Mouse (Mus musculus) granulocyte monocyte progenitor cell, adult 5-6 weeks (primary cell): ENCODE data around the gene C1s2. TPM values are rescaled to one million over a fixed set of nuclear protein-coding genes. Genes with fewer than 3 reads are reported as not detected.
"Not testable (repeated sequence)": the region's sequence is repeated elsewhere in the genome, so short reads cannot be mapped to it uniquely, and the experiment has no call there.

Experiments
- ATAC-seq: replicated peaks from 2 replicates; pipeline ENCODE4 v1.8.0; 2016; ENCODE audit warnings: mild to moderate bottlenecking, moderate TSS enrichment, inconsistent platforms; ENCODE audit not compliant: poor library complexity, severe bottlenecking
- total RNA-seq, 2 experiments: library from RNA; stranded (forward) in 1 of 2; stranded (reverse) in 1 of 2; fragments of 200-712, 200-1000 nt in 1 of 2; fragments of >200 nt in 1 of 2; fragmentation: Nextera tagmentation in 1 of 2; gene quantifications; 2 replicates each; pipeline ENCODE4 v1.2.3; 2014 to 2017

The C1s2 gene
- not detected in 2 replicates for total RNA-seq (2014; fragmentation: Nextera tagmentation)
- not detected in 2 replicates for total RNA-seq (2017)

- ATAC-seq, result not testable (repeated sequence)
Measured at GRCm38 (mm10) chr6:124635985-124636384, at the start of gene C1s2. Gene C1s2, minus strand, starts transcription at chr6:124636085.

- ATAC-seq, result no peak
Measured at GRCm38 (mm10) chr6:124683591-124684417, 47.9 kb upstream of the C1s2 start.

- ATAC-seq, result 0 out of 2 replicates have a peak, but pooled peaks have one; percentile 61
Measured at GRCm38 (mm10) chr6:124682291-124682690, 46.4 kb upstream of the C1s2 start.

GRCm38 (mm10) chr6:124679486-124679885, 43.6 kb upstream of the C1s2 start:
- no peak for ATAC-seq

GRCm38 (mm10) chr6:124678769-124679168, 42.9 kb upstream of the C1s2 start:
- ATAC-seq, result no peak

- no peak for ATAC-seq
Measured at GRCm38 (mm10) chr6:124676171-124676570, 40.3 kb upstream of the C1s2 start.

- ATAC-seq, result no peak
Measured at GRCm38 (mm10) chr6:124674591-124674990, 38.7 kb upstream of the C1s2 start.

GRCm38 (mm10) chr6:124673619-124674018, 37.7 kb upstream of the C1s2 start:
- ATAC-seq, result no peak

GRCm38 (mm10) chr6:124672100-124672499, 36.2 kb upstream of the C1s2 start:
- ATAC-seq, result no peak

- no peak for ATAC-seq
Measured at GRCm38 (mm10) chr6:124670281-124670900, 34.5 kb upstream of the C1s2 start.

GRCm38 (mm10) chr6:124669234-124669859, 33.5 kb upstream of the C1s2 start:
- ATAC-seq, result peak; percentile 51

GRCm38 (mm10) chr6:124665011-124665410, 29.1 kb upstream of the C1s2 start:
- no peak for ATAC-seq

GRCm38 (mm10) chr6:124664256-124664655, 28.4 kb upstream of the C1s2 start:
- no peak for ATAC-seq

GRCm38 (mm10) chr6:124663424-124663795, 27.5 kb upstream of the C1s2 start:
- ATAC-seq, result no peak

- ATAC-seq, result peak; percentile 89
Measured at GRCm38 (mm10) chr6:124662477-124663423, 26.9 kb upstream of the C1s2 start, which contains the start of gene Lpcat3. Gene Lpcat3, plus strand, starts transcription at chr6:124663027.

- no peak for ATAC-seq
Measured at GRCm38 (mm10) chr6:124661995-124662394, 26.1 kb upstream of the C1s2 start.

- ATAC-seq, result no peak
Measured at GRCm38 (mm10) chr6:124661156-124661806, 25.4 kb upstream of the C1s2 start.

GRCm38 (mm10) chr6:124658067-124658466, 22.2 kb upstream of the C1s2 start:
- ATAC-seq, result no peak

- ATAC-seq, result no peak
Measured at GRCm38 (mm10) chr6:124655893-124656292, 20.0 kb upstream of the C1s2 start.
